Mouse (Mus musculus) liver, adult (tissue): ENCODE measurements around the gene Atrn.
A peak's percentile ranks its signal among the peaks of the same experiment; 100 is the strongest.

ENCODE experiments used
- GATA4 ChIP-seq: IDR thresholded peaks from 2 replicates; pipeline ENCODE4 v1.6.1; 2014; ENCODE audit warnings: mild to moderate bottlenecking, low read length; ENCODE audit not compliant: insufficient replicate concordance

Gene Atrn

GRCm38 (mm10) chr2:130928530-130928929, 22.2 kb downstream of the Atrn start:
- no peak for TF ChIP-seq GATA4

DNA sequence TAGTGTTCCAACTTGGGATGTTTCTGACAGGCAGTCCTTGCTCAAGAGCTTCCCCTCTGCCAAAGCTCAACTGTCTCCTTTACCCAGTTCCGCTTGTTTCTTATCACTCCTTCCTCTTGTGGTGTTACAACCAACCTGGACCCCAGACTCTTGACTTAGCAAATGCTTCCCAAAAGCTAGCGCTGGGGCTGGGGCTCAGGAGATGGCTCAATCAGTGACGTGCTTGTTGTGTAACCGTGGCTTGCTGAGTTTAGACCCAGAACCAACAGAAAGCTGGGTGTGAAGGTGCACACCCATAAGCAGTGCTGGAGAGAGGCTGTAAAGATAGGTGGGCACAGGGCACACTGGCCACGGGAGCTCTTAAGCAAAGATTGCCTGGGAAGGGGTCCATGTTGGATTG, 23.7 kb downstream of the Atrn start:
- no peak for TF ChIP-seq GATA4

GRCm38 (mm10) chr2:130932865-130933264, 26.6 kb downstream of the Atrn start:
- TF ChIP-seq GATA4: no peak

DNA sequence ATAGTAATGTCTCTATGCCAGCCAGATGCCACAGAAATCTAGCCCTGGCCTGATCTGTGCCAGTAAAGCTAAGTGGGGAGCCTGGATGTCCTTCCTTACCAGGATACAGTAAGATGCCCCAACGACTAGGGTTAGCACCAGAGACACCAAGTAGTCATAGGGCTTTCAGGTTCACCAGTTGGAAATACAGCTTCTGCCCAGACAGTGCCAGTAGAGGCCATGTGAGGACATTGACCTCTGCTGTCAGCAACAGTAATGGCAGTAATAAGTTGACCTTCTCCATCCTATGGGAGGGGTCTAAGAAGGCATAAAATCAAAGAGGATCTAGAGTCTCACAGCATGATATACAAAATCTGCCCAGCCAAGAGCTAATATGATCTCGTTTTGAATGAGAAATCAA, 43.5 kb downstream of the Atrn start:
- TF ChIP-seq GATA4: no peak

- TF ChIP-seq GATA4: no peak; the same call in 1 of the 2 replicates
These were observed 44.3 kb downstream of the Atrn start for GRCm38 (mm10) chr2:130950548-130950947.

- no peak for TF ChIP-seq GATA4
These were observed 52.6 kb downstream of the Atrn start for GRCm38 (mm10) chr2:130958906-130959305.

DNA sequence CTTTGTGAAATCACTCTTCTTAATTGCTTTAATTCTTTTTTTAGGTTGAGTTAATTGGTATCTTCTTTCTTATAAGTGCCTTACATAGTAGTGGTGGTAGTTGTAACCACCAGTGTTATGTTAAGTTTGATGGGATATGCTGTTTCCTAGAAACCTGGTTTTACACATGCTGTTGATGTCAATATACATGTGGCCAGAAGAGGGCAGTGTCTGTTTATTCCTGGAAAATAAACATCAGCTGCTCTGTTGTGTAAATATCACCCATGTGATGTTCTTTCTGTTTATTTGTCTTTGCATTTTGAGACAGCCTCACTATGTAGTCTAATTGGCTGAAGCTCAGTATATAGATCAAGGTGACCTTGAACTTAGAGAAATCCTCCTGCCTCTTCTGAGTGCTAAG, 55.6 kb downstream of the Atrn start:
- TF ChIP-seq GATA4: no peak

GRCm38 (mm10) chr2:130965042-130965441, 58.7 kb downstream of the Atrn start:
- no peak for TF ChIP-seq GATA4

GRCm38 (mm10) chr2:130971030-130971429, 64.7 kb downstream of the Atrn start:
- no peak for TF ChIP-seq GATA4

DNA sequence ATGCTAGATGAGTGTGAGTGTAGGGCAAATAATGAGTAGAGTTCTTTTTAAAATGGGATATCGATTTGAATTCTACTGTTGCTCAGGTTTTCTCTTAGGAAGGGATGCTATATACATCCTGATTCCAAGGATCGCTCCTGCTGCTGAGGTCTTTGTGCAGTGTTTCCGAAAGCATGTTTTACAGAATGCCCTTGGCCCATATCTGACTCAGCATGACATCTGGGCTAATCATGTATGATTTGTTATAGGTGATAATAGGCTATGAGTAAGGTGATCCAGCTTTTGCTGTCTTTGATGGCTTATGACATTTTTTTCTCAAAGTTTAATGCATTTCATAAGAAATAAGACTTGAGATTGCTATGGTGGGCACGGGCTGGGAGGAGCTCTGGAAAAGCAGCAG, 66.1 kb downstream of the Atrn start:
- no peak for TF ChIP-seq GATA4

GRCm38 (mm10) chr2:130974928-130975327, 68.6 kb downstream of the Atrn start:
- no peak for TF ChIP-seq GATA4

DNA sequence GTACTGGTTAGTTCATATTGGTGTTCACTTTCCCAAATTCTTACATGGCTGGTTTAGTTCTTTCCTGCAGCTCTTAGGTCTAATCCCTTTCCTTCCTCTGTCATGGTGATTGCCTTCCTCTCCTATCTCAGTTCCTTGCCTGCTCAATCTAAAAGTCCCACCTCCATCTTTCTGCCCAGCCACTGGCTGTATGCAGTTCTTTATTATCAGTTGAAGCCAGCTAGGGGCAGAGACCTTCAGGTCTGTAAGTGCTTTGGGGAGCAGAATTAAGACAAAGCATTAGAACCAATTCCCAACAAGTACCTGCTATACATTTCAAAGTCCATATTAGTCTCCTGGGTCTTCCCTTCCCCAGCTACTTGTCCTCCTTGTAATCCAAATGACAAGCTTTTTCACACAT, 71.3 kb downstream of the Atrn start:
- TF ChIP-seq GATA4: no peak

DNA sequence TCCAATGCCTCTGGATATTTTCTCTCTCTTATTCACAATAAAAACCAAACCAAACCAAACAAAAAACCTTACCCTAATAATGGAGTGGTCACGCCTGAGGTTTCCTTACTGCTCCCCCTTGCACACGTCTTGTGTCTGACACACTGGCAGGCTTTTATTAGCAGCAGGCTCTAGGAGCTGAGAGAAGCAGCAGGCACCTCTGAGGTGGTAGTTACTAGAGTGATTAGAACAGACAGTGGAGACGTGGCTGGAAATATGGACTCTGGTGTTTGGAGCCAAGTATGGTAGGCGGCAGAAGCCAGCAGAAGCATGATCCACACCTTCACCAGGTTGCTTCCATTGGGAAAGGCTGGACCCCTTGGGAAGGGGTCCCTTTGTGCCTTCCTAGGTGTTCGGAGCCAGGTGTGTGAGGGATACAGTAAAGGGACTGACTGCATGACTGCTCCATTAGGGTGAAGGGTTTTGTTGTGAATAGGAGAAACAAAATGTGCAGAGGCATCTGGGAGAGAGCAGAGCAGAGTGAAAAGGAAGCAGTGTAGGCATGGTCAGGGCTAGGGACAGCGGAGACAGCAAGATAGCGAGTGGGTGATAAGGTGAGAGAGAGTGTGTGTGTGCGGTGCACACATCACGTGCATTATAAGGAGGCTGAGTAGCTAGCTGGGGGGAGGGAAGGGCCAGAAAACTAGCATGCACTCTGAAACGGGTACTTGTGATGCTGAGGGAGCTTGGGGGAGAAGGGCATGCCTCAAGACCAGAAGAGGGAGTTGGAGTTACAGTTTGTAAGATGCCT, 72.0 kb downstream of the Atrn start:
- no peak for TF ChIP-seq GATA4

- TF ChIP-seq GATA4: no peak
These were observed 72.8 kb downstream of the Atrn start for GRCm38 (mm10) chr2:130979138-130979537.

- no peak for TF ChIP-seq GATA4
These were observed 86.5 kb downstream of the Atrn start for GRCm38 (mm10) chr2:130992818-130993217.

DNA sequence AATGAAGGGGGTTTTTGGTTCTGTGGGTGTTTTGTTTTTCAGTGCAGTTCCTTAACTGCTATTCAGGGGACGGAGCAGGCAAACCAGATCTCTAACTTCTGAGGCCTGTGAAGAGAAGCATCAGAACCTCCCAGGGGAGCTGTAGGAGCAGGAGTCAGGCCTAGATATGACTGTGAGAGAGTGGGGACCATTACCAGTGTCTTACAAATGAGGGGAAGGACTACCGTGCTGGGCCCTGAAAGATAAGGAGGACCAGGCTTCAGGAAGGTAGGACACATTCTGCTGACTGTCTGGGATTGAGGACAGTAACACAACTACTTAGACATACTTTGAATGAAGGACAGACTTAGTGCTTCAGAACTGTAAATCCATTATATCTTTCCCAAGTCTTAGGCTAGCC, 102.8 kb downstream of the Atrn start:
- no peak for TF ChIP-seq GATA4

- no peak for TF ChIP-seq GATA4
These were observed 104.3 kb downstream of the Atrn start for GRCm38 (mm10) chr2:131010566-131010965.

DNA sequence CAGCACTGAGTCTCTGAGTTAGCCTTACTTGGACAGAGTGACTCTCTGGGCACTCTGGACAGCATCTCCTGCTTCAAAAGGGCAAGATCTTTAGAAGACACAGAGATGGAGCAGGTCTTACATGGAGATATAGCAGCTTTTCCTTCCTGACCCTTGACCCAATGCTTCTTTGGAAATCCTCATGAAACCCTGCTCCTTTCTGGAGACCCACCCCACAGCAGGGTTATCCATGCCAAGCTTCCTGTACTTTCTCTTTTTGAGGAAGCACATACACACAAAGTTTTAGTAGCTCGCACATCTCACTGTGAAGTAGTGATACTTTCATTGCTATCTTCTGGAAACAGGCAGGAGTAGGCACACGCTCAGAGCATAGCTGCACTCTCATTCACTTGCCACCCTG, 118.9 kb downstream of the Atrn start:
- peak; percentile 26; the same call in 1 of the 2 replicates for TF ChIP-seq GATA4

- TF ChIP-seq GATA4: no peak
These were observed 120.6 kb downstream of the Atrn start for GRCm38 (mm10) chr2:131026941-131027340.
